Mouse (Mus musculus): ENCODE measurements around the gene Josd1.

Josd1 gene

DNA sequence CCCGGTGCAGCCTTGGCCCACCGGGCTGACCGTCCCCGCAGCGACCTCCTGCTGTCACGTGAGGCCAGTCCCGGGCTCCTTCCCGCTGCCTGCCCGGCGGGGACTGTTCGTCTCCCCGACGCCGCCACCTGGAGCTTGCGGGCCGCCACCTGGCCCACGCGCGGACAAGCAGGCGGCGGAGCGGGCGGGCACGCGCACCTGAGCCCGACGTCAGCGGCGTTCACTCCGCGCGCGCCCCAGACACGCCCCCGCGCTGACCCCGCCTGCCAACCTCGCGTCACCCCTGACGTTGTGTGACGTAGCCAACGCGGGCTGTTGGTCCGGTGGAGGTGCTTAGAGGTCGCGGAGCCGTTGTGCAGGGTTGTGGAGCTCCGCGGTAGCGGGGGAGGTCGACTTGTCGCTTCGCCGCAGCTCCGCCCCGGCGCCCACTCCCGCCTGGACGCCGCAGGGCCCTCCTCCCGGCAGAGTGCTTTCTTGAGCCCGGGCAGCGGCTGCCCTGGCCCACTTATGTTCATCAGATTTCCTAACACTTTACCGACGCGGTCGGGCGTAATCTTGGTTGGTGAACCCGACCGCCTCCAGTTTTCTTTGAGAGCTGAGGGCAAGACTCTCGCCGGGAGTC, at the start of gene Josd1:
TSS of gene Josd1 (minus strand) at position 274 of the 622 bp plus-strand sequence.
- peak; percentile 96 to 98 for DNase-seq

DNA sequence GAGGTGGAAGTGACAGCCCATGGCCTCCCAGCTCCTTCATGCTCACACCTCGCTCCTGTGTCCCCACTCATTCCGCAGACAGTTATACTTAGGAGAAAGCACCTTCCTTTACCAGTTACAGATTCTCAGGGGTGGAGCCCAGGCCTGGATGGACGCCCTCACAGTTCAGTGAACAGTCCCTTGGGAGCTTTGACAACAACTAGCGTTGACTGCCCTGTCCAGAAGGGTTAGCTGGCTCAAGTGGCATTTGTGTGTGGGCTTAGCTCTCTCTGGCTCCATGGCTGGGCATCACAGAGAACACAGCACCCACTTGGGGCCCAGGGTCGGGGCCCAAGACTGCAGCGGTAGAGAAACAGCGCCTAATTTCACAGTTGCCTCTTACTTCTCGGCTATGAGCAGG, 46.6 kb upstream of the Josd1 start:
- DNase-seq = no peak

DNA sequence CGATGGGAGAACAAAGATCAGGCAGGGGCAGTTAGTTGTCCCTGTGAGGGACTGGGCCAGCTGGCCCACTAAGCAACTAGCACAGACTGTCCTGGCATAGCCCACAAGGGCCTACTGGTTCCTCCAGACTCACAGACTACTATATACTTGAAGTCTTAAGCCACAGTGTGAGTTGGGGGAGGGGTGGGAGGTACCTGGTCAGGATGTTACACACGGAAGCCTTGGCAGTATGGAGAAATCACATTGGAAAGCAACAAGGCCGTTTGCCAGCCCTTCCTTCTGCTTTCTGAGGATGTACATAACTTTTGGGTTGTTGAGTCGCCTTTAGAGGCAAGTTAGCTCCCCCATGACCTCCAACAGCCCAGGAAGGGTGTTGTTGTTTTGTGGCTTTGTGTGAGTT, 45.9 kb upstream of the Josd1 start:
- no peak for DNase-seq

DNA sequence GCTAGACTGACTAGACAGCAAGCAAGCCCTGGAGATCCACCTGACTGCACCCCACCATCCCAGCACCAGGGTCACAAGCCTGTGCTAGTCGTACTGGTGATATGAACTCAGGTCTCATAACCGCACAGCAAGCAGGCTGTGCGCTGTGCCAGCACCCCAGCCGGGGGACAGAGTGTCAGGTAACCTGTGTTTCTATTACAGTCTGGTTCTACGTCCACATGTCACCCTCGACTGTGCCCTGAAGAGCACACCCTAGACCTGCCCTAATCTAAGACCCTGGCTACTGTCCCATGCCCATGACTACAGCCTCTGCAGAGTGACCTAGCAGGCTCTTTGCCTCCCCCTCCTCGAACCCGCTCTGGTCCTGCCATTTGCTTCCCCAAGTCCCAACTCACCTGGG, 45.5 kb upstream of the Josd1 start:
- no peak for DNase-seq

DNA sequence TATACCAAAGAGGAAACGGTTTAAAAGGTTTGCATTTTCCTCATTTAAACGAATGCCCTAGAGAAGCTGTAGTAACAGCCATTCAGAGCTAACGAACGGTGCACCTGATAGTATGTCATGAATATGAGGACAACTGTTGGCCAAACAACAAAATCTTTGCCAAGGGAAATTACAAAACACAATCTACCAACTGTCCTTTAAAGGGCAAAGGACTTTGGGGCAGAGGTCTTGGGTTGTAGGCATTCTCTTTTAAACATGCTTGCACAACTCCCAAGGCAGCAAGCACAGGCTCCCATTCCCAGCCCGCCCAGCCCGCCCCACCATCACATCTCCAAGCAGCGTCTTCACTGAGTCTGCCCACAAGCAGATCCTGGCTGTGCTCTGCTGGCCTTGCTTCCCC, 43.8 kb upstream of the Josd1 start:
- no peak for DNase-seq

DNA sequence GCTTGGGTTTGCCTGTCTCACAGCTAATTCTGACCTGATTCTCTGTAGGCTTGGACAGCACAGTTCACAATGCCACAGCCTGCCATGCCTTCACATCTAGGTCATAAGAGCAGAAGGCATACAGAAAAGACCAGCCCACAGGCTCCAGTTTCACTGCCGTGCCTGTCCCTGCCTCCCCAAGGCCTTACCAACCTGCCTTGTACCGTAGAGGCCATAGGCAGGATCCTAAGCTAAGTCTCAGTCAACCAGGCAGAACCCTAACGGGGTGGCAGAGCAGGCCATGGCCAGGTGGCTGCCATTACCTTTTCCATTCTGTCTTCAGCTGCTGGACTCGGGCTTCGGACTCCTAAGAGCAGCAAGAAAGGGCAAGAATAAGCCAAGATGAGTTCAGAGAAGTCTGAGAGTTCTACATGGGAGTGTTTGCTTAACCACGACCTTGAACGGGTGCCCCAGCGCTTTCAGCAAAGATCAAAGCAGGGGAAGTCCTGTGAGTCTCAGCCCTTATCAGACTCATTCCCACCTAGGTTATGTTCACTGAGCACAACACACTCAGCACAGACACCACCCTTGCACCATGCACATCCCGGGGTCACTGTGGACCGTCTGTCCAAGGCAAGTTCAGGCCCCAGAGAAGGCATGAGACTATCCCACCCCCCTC, 41.1 kb upstream of the Josd1 start:
- no peak for DNase-seq

DNA sequence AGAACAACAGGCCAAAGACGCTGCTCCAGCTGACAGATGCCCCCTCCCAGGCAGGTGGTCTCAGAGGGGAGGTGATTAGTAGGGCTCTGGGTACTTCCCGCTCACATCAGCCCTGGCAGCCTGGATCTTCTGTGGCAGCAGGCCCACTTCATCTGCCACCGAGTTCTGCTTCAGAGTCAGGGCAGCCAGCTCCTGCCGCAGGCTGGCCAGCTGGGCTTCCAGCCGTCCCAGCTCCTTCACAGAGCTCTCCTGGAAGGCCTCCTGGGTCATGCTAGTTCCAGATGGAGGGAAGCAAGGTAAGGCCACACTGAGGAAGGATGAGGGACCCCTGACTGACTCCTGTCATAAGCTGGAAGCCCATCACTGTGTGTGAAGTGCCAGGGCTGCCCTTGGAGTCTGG, 40.6 kb upstream of the Josd1 start:
- no peak for DNase-seq

DNA sequence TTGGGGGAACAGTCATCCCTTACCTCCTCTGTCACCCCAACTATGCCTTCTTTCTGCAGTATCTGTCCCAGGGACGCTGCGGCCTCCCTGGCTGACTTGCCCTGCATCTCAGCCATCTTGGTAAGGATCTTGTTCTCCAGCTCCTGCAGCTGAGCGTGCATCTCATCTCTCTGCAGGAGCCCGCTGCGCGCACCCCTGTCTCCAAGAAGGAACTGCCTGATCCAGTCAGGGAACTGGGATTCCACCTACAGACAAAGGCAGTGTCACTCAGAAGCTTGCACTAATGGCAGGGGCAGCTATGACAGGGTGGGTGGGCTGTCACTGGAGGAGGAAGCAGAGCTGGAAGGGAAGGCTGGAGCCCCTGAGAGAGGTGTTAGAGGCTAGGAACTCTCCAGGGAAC, 40.1 kb upstream of the Josd1 start:
- DNase-seq = no peak

DNA sequence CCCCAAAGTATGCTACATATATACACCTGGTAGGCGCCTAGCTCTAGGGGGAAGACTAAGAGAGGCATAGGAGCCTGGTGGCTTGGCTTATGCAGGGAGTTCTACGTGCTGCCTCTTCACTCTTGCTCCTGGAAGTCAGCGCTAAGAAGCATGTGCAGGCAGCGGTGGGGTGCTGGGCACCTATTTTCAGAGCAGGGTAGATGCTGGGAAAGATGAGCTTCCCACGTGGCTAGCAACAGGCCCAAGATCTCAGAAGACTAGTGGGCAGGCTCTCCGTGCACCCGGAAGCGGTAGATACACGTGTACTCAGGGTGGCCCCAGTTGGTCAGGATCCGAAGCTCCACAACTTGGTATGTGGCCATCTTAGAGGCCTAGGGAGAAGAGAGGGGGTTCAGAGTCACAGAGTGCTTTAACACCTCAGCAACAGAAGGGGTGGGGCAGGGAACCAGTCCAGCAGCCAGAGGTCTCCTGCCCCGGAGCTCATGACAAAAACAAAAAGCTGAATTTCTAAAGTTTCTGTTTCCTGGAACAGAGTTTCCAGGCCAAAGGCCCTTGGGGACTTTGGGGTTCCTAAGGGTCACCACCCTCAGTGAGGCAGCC, 37.6 kb upstream of the Josd1 start:
- DNase-seq = no peak

DNA sequence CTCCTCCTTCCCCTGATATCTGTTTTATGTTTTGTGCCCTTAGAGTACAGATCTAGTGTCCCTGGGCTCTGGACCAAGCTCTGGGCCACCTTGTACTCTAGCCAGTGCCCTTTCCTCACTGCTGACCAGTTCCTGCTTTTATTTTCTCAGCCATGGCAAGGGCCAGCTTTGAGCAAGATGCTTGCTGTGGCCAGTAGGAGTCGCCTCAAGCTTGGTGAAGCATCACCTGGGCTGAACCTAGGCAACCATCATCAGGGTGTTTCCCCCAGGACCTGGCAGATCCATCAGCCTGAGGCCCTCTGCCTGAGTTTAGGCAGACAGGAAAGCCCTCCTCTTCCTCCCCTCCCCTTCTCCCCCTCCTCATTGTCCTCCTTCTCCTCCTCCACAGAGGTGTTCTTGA, 35.7 kb upstream of the Josd1 start:
- peak; percentile 67 to 78 for DNase-seq

DNA sequence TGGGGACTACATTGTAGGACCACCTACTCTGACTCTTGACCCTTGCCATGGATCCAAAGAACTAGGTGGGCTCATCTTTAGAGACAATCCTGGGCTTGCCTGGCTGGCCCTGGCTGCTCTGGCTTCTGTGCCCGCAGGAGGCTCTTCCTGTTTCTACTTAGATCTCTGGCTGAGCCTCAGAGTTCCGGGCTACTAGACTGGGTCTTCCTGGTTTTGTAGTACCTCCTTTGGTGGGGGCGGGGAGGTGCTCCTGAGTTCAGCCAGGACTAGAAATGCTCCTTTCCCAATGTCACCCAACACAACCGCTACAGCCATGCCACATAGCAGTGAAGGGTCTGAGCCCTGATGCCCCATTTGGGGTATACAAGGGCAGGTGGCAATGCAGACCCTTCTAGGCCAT, 33.1 kb upstream of the Josd1 start:
- DNase-seq = no peak

DNA sequence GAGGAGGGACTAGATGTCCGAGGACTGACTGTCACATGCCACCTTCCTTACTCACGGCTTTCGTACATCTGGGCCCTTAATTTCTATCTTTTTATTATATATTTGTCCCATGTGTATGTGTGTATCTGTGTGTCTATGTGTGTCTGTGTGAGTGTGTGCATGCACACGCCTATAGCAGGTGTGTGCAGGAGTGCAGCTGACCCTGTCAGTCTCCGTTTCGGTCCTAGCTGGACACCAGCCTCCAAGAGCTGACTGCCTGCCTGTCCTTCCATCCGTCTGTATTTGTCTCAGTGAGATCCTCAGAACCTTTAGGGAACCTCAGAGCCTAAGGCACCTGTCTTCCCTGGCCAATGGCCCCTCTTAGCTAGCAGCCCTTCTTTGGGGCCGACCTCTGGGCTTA, 32.5 kb upstream of the Josd1 start:
- DNase-seq = no peak

DNA sequence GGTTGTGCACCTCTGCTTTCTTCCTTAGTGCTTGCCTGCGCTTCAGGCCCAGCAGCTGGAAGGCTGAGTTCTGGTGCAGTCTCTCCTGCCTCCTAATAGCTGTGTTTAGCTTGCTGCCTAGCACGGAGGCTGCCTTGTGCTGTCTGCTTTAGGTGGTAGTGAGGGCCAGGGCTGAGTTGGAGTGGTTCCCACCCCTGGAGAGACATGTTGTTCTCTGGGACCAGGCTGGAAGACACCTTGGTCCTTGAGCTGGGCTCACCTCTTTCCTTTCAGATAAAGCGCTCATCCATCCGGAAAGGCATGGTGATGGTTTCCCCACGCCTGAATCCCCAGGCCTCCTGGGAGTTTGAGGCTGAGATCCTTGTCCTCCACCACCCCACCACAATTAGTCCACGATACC, 29.0 kb upstream of the Josd1 start:
- DNase-seq = no peak

DNA sequence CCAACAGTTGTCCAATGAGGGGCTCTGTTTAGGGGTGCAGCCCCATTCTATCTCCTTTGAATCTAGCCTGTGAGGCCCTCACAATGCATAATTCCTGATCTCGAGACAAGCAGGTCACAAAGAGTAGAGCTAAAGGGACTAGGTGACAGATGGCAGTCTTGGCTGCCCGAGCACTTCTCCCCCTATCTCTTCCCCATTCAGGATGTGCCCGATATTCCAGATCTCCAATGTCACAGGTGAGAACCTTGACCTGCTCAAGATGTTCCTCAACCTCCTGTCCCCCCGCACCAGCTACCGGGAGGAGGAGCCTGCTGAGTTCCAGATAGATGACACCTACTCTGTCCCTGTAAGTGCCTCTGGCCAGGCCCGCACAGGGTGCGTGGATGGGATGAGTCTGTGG, 27.9 kb upstream of the Josd1 start:
- no peak for DNase-seq

DNA sequence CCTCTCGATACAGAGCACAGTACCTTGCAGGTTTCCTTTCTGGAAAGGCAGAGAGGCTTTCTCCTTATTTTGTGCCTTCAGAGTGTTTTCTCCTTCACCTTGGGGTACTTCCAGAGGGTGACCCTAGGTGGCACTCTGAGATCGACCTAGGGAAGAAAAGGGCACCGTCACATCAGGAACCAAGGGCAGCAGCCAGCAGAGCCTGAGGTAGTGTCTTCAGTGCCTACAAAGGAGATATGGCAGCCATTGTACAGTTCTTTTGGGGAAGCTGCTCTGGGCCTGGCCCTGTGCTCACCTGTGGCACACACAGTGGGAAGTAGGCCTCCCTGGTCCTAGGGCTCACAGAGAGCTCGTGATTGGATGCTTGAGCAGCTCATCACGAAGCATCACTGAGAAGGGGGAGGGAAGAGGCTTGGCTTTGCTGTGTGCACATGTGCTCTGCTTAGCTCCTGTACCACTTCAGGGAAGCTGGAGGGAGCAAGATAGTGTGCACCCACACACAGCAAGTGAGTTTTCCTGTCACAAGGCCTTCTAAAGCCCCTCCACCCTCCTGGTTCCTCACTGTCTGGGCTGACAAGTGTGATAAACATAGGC, 20.6 kb upstream of the Josd1 start:
- DNase-seq = no peak

DNA sequence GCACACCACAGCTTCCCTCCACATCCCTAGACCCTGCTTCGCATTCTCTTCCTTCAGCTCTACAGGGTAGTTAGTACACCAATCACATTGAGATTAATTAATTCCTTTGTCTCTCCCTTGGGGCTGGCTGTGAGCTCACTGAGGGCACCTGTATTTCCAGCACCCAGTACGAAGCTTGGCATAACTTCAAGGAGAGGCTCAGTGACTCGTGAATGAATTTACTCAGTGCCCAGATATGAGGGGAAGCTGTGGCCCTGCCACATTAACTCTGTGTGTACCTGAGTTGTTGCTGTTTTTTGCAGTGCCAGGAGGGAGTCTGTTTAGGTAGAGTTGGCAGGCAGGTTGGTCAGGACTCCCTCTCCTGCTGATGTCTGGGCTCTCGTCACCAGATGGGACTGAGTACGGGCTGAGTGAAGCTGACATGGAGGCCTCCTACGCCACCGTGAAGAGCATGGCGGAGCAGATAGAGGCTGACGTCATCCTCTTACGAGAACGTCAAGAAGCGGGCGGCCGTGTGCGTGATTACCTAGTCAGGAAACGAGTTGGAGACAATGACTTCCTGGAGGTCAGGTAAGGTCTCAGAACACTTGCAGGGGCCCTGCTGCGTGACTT, 19.0 kb upstream of the Josd1 start:
- DNase-seq = peak in 1 of 2 experiments; percentile 51

DNA sequence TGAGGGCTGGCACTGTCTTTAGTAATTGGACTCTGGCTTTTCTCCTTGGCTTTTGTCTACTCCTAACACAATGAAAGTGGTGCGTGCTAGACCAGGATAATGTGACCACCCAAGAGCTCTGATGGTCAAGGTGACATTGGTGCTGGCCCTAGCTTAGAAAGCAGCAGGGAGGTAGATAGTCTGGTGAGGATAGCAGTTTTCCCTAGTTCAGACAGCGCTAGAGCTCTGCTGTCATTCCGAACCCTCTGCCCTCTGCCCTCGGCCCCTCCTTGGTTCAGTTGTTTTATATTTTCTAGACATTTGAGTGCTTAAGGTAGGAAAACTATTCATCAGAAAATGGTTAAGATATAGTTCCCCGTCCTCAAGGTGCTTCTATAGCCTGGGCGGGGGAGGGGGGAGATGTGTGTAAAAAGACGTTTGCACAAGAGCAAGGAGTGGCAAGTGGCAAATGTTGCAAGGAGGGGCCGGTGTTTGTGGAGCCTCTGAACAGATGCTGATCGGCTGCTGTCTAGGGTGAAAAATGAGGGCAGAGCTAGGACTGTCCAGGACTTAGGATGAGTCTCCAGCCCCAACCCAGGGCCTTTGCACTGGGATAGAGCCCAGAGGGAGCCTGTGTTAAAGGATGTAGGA, 10.0 kb upstream of the Josd1 start:
- DNase-seq = no peak

DNA sequence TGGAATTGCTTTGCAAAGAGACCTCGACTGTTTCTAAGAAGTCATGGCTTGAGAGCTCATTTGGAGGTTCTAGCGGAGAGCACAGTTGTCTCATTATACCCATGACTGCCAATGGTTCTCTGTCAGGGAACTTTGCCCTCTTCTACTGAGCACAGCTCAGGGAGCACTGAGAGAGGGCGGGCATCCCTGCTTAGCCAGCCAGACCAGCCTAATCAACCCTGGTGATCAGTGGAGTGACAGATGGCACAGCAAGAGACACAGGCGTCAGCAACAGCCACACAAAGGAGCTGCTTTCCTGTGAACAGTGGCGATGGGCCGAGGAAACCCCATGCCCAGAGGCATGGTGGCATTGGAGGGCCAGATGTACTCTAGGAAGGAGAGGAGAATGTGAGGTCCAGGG, 9.3 kb upstream of the Josd1 start:
- peak; percentile 49 to 75 for DNase-seq

DNA sequence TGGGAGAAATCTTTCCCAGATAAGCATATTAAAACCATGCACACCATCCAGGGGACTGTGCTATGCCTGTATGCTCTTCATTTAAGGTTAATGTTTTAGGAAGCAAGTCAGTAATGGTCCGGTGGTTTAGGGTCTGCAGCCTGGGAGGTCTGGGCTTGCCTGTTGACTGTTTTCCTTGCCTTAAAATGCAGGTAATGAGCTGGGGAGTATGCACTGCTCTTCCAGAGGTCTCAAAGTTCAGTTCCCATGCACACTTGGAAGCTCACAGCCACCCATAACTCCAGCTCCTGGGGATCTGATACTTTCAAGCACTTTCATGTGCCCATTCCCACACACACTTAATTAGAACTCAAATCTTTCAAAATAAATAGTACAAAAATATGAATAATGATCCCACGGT, 8.8 kb upstream of the Josd1 start:
- peak in 1 of 2 experiments; percentile 47 for DNase-seq

DNA sequence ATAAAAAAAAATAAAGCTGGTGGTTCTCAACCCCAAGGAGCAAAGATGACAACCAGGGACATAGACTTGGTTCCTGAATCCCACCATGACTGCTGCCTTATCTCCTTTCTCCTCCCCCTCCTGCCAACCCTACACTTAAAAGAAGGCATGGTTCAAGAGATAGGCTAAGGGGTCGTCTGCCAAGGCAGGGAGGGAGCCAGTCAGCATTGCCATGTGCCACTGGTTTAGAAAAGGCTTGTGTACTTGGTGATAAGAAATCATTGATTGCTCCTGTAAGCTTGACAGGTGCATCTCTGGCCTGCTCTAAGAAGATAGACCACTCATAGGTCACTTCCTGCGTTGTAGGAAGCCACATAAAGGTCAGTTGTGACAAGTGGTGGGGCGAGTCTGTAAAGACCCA, 7.8 kb upstream of the Josd1 start:
- no peak for DNase-seq

DNA sequence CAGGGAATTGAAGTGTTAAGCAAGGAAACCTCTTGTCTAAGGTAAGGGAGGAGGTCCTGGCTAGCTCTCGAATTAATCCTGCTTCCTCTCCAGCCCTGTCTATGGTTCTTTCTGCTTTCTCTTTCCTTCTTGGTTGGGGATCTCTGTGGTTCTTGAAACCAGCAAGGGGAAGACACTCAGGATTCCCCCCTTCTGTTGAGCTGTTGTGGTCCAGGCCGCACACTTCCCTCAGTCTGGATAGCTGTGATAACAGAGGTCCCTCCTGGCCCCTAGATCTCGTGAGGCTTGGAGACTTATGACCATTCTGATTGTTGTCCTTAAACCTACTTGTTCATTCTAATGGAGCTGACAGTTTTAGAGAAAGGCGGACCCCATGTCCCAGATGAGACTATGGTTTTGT, 6.8 kb upstream of the Josd1 start:
- DNase-seq = no peak

DNA sequence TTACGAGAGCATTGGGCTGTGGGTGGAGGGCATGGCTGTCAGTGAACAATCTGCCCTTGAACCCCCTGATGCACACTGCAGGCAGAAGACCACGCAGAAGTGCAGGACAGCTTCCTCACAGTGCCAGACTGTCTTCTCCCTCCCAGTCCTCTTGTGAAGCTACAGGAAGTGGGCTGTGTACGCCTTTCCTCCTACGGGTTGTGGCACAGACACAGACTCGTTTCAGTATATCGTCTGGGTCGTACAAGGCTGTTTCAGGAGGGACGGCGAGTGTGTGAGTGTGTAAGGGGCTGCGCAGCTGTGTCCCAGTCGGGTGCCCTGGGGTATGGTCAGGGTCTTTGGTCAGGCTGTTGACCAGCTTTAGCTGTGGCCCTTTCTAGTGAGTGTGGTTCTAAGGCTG, 6.0 kb upstream of the Josd1 start:
- DNase-seq = no peak

DNA sequence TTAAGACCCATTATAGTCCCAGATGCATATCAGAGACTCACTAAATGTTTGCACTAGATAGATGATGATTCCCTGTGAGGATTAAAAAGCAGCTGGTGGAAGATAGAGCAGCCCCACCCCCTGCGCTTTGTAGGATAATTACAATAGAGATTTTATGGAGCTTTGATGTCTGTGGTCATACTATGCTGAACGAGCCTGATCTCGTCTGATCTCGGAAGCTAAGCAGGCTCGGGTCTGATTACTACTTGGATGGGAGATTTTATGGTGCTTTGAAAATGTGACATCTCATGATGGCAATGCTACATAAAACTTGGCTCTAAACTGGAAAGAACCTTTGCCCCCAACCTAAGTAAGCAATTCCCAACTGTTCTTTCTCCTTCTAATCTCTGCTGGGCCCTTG, 4.6 kb upstream of the Josd1 start:
- no peak for DNase-seq

All from kidney, postnatal 25 days (tissue).